Mouse (Mus musculus) subcutaneous adipose tissue, adult 2 months (tissue): ENCODE data around the gene Zfp300. TPM values are rescaled to one million over a fixed set of nuclear protein-coding genes. Genes with fewer than 3 reads are reported as not detected.

Experiments used
- polyA plus RNA-seq: library from polyadenylated mRNA; depleted of rRNA; stranded (reverse); fragments of >200 nt; gene quantifications from 2 replicates; pipeline ENCODE4 v1.2.3, GENCODE M21; 2012; ENCODE audit warnings: low replicate concordance; rRNA removed

Gene Zfp300
- polyA plus RNA-seq, result 0.24 and 0.35 TPM in 2 replicates

GRCm38 (mm10) chrX:21088983-21089866, at the start of gene Zfp300:
Gene Zfp300 (minus strand): TSS chrX:21089527.

DNA sequence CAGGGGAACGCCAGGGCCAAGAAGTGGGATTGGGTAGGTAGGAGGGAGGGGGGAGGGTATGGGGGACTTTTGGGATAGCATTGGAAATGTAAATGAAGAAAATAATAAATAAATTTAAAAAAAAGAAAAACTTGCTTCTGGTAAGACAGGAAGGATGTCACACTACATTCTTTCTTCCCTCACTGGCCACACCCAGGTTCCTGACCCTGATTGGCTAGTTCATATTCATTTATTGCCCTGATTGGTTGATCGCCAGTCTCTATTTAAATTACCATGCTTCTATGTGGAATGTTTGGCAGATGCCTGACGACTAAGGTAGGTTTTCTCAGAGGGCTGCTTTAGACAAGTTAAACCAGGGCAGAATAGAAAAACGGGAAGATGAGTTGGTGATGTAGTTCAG, 26.2 kb upstream of the Zfp300 start, which contains the start of gene Ssxa1:
Gene Ssxa1, plus strand, starts transcription at position 301 of the 400 bp plus-strand sequence.

DNA sequence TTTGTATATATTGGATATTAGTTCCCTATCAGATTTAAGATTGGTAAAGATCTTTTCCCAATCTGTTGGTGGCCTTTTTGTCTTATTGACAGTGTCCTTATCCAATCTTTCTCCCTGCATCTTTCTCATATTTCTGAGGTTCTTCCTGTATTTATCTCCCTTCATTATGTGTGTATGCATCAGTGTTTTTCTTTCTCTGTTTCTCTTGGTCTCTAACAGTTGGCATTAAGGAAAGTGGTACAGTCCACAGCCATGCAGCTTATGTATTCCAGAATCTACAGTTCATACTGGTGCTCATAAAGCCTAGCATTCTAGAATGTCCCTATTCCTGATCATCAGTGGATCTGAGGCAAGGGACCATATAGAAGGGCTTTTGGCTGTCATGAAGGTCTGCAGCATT, 21.2 kb downstream of the Zfp300 start, which contains the start of gene Spaca5:
Gene Spaca5, plus strand, starts transcription at position 301 of the 400 bp plus-strand sequence.

GRCm38 (mm10) chrX:21061866-21062543, 27.3 kb downstream of the Zfp300 start, which contains the start of gene Zfp182:
Gene Zfp182 (minus strand): TSS chrX:21062316.

Other genes starting within 250 kb of the Zfp300 start
- gene Timp1, start 219.4 kb downstream of the Zfp300 start, polyA plus RNA-seq, result 11.9 and 29.4 TPM in 2 replicates
- 0.42 and 0.64 TPM in 2 replicates for gene Syn1, start 168.5 kb downstream of the Zfp300 start, polyA plus RNA-seq
- gene Cfp, start 158.0 kb downstream of the Zfp300 start, polyA plus RNA-seq, result 39.5 and 44.0 TPM in 2 replicates
- gene Elk1, start 138.9 kb downstream of the Zfp300 start, polyA plus RNA-seq, result 21.0 and 24.7 TPM in 2 replicates
- 20.8 and 24.5 TPM in 2 replicates for gene Uxt, start 127.5 kb downstream of the Zfp300 start, polyA plus RNA-seq
- gene Zfp182, start 27.2 kb downstream of the Zfp300 start, polyA plus RNA-seq, result 1.5 and 1.6 TPM in 2 replicates
- not detected in 2 replicates for gene Spaca5, start 21.1 kb downstream of the Zfp300 start, polyA plus RNA-seq
- gene Ssxa1, start 26.3 kb upstream of the Zfp300 start, polyA plus RNA-seq, result not detected in 2 replicates
- not detected in 2 replicates for gene Gm21876, start 86.1 kb upstream of the Zfp300 start, polyA plus RNA-seq